Mouse (Mus musculus) right cerebral cortex, postnatal 14 days (tissue): ENCODE data around the gene Bcar3.

Experiments used
- DNase-seq: peaks from one replicate; pipeline ENCODE4 v3.0.0; 2022

The Bcar3 gene

DNA sequence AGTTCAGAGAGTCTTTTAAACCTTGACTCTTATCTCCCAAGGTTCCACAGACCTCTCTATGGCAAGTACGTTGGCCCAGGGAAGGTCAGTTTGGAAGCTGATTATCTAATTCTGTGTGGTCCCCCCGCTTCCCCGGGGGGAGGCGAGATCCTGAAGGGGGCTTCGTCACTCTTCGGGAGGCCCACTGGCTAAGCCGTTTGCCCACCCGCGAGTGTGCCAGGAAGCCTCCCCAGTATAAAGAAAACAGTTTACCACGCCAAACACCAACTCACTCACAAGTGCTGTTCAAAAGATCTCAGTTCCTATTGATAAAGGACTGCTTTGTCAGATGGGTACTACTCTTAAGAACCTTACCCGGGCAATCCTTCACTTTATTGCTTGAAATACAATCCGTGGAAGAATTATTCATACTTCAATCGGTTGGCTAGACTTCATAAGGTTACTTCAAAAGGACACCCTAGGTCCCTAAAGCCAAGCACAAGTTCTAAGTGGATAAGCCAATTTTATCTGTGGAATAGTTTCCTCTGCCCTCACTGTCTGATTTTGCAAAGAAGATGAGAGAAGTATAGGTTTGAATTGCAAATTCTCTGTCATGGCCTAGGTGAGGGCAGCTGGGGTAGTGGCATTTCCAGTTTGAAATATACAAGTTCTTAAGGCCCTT, 127.2 kb downstream of the Bcar3 start:
- DNase-seq = no peak

DNA sequence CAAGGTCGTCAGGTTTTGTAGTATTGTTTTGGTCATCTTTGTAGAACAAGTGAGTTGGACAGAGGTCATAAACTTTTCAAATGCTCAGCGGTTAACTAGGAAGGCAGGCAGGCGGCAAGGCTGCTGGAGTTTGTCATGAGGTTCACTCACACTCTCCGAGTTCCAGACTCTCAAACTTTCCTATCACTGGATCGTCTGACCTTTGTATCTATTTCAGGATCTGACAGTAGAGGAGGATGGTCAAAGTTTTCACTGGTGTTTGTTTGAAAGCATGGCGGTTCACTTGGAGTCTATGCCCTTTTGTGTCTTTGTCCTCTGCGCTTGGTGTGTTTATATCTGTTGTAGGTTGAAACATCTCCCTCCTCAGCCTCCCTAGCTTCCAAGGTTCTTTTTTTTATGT, 127.9 kb downstream of the Bcar3 start:
- DNase-seq = no peak

DNA sequence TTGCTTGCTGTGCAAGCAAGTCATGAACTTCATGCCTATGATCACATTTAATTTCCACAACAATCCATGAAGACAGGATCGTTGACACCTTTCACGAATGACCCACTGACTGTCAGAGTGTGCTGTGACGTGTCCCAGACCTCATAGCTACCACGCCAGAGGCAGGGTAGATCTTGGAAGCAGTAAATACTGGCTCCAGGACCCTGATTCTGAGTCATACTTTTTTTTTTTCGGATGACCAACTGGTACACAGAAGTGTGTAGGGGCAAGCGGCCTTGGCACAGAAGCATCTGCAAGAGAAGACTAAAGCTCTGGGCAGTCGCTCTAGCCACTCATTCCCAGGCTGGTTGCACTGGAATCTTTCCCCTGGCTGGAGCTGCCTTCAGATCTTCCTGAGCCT, 128.3 kb downstream of the Bcar3 start:
- no peak for DNase-seq

DNA sequence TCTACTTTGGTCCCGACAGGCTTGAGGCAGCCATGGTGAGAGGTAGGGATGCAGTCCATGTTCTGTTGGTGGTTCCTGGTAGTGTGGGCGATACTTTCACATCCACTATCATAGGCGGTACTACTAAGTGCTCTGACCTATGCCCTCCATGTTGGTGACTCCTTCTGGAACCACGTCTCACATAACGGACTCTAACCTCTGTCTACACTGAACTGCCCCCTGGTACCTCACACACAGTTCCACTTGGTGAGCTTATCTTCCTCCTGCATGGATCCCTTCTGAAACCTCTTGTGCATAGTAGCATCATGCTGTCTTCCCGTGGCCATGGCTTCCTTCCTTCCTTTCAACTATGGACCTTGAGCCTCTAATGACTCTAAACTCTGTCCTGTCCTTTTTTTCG, 129.7 kb downstream of the Bcar3 start:
- no peak for DNase-seq

DNA sequence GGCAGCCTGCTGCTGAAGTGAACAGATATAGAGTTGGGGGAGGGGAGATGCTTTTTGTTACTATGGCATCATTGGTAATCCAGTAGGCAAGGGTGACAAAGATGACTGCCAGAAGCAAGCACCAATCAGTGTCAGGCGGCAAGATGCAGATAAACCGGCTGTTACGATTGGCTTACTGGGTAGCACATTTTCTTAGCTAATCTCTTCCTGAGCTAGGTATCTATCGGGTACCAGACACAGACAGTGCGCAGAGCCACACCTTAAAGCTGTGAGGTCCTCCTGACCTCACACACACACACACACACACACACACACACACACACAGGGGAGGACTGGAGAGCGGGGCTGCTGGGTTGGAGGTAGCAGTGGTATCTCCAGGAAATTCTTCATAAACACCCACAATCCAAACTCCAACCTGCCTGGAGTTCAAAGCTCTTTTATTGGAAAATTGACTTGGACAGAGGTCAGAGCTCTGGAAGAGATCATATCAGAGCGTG, 134.4 kb downstream of the Bcar3 start:
- no peak for DNase-seq

DNA sequence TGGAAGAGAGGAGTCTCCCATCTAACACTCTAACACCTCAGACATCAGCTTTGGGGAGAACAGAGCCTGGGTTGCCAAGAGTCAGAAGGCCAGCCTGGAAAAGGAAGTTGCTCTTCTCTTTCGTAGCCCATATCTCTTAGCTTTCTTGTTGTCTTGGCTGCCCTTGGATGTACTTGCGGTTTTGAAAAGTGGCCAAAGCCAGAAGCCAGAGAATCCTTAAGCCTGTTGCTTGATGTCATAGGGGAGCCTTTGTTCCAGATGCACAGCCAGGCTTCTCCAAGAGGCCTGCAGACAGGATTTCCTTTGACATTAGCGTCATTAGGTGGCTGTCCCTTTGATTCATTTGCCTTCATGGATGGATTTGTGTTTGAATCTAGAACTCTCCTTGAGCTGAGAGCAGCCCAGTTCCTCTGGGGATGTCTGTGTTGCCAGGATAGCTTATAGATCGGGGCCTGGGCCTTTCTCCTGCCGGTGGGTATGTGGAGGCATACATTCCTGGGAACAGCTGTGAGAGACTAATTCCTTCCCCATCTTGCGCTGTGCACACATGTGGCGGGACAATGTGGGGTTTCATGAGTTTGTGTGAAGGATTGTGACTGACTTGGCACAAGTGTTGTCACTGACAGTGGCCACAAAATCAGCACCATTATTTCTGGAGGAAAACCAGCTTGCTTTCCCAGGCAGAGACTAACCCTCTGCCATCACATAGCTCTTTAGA, 137.0 kb downstream of the Bcar3 start:
- DNase-seq = no peak

DNA sequence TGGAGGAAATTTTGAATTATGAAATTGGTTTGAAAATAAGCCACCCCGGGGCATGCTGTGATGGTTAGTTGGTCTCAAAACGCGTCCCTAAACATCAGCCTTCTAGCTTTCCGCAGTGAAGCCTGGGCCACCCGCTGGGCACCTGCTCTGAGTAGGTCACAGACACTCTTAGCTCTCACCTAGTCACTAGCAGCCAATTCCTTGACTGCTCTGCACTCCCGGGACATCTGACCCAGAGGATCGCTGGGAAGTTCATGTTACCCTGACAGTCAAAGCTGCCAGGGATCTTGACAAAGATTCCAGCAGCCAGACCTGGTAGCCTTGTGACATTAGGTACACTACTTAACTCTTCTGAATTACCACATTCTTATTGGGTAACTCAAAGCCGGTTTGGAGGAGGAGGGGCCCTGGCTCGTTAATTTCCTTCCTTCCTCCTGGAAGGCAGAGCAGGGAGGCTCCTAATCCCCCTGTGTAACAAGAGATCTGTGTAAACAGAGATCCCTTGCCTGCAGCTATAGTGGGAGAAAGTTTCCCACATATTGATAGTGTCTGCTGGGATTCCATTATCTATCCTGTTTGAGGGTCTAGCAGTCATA, 139.0 kb downstream of the Bcar3 start:
- DNase-seq = no peak

DNA sequence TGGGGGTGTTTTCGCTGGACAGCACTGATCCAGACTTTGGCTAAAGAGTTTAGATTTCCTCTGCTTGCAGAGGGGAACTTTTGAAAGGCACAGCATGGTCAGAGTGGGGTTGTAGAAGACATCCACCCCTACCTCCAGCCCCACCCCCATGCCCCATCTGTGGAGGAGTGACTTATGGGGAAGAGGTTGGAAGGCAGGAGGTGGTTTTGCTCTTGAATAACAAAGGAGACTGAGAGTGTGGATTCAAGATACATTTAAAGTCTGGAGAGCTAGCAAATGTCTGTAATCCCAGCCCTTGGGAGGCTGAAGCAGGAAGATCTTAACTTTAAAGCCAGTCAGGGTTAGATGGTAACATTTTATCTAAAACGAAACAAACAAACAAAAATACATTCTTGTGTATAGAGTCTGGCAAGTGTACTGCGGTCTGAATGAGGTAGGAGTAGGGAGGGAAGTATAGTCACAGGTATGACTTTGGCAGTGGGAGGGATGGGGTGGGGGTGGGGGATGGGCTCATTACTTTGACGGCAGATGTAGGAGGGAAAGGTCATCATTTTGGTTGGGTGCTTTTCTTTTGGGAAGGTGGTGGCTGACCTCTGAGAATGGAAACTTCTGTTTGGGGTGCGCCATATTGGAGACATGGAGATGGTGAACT, 140.2 kb downstream of the Bcar3 start:
- DNase-seq = no peak

DNA sequence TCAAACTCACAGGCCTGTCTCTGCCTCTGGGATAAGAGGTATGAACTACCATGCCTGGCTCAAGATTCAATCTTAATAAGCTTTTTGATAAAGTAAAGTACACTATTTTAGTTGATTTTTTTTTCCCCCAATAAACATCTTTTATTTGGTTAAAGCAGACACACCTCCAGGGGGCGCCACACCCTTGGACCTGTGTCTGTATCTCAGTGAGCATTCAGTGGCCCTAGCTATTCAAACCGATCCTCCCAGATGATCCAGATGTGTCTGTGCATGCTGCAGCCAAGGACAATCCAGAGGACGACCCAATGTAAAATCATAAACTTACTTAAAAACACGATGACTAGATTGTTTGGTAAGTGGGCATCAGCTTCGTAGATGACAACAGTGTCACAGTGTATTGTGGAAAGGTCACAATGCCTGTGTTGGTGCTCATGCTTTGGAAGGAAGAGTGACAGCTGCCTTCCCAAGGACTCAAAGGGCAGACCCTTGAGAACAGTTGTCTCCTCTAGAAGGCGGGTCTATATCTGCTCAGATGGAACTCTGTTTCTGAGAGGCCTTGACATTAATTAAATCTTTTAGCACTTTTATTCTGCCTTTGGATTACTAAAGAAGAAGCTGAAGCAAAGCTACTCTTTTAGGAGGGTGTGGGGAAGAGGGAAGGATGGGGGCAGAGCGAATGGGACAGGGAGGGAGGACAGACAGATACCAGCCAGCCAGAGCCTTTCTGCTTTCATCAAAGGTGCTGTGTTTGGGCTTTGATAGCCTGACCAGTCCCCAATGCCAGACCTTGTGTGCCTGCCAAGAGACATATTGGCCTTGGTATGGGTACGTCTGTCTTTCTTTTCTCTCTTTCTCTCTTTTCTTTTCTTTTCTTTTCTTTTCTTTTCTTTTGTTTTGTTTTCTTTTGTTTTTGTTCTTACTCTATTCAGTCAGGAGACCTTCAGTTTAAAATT, 141.3 kb downstream of the Bcar3 start:
- no peak for DNase-seq

DNA sequence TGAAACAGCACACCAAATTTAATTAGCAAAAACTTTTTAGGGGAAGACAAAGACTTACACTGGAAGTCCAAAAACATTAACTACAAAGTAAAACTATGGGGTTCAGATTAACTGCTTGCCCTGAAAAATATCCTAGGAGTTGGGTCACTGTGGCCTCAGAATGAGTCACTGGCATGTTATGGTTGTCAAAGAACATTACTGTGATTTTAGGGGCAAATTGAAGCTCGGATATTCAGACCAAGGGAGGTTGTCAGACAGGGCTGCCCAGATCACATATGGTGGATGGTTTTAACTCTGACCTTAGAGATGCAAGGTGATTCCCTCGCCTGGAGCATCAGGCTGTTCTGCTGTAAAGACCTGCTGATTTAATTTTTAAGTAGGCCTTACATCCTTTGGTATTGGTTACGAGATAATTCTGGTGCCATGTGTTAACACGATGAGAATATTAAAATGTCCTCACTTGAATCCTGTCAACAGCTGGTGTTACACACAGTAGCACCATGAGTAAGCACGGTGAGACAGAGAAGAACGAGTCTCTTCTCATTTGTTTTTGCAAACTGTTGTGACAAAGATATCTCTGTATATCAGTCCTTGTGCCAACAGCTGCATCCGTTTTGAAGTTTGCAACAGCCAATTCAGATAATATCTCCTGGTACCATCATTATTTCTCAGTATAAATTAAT, 144.3 kb downstream of the Bcar3 start:
- no peak for DNase-seq

DNA sequence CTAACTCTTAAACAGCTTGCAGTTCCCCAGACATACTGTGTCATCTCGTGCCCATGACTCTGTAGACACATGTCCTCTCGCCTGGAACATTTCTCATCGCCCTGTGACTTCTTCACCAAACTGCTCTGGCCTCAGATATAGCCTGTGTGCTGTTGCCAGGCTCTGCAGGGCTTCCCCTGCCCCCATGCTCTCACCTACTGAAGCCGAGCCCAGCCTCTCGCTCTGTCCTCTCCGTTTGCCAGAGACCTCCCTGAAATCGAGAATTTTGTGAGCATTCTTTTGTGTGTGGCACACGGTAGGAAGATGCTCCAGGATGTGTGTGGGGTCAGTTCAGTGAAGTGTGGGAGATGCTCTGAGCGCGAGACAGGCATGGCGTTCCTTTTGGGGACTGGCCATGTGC, 151.8 kb downstream of the Bcar3 start:
- no peak for DNase-seq

DNA sequence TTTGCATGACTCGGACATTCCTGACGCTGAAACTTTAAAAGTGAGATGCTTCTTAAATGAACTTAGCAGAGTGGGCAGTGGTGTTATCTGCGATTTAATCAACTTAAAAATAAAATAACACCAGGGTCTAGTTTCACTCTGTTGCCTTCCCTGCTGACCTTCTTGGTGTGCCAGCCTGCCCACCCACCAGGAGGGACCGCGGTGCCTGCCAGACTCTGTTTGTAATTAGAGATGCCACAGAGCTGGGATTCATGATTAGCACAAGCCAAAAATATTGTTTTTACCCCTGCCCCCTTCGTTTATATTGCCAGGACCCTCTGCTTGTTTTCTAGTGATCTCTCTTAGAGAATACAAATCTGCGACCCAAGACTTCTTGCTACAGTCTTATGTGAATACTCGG, 152.7 kb downstream of the Bcar3 start:
- no peak for DNase-seq

DNA sequence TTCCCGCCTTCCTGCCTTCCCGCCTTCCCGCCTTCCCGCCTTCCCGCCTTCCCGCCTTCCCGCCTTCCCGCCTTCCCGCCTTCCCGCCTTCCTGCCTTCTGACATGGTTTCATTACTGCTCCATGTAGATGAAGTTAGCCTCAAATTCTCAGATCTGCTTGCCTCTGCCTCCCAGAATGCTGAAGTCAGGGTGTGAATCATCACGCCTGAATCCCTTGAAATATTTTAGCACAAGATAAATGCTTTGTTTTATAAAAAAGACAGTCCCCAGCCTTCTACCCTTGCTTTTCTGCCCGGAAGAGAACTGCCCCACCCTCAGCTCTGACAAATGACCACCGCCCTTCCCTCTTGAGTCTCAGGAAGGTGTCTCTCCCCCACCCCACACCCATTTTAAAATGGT, 154.3 kb downstream of the Bcar3 start:
- no peak for DNase-seq

DNA sequence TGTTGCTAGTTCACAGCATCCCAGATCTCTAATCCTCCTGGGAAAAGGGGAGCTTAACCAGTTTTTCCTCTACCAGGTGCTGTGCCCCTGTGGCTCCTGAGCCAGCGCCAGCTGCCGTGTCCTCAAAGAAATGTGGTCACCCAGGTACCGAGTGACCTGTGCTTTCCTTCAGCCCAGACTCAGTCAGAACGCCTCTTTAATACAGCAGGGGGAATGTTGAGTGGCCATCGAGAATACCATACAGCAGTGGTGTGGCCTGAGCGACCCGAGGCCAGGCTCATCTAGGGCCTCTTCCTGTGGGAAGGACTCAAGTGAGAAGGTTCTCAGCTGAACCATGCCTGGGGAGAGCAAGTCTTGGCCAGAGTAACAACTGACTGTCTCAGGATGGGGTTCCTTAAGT, 156.1 kb downstream of the Bcar3 start:
- no peak for DNase-seq

DNA sequence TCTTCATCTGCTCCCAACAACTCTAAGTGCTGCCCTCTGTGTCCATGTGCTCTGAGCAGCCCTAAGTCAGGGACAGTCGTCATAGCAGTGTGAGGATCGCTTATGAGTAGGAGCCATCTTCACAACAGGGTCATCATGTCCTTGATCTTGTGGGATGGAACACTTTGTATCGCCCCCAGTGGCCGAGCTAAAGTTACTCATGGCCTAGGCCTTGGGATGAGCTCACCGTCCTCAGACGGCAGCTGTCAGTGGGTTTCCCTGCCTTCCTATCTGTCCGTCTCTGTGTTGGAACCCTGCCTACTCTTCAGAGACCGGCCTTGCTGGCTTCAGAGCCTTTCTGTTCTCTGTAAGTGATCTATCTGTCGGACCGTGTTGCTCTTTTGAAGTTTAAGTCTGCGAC, 159.9 kb downstream of the Bcar3 start:
- DNase-seq = no peak

DNA sequence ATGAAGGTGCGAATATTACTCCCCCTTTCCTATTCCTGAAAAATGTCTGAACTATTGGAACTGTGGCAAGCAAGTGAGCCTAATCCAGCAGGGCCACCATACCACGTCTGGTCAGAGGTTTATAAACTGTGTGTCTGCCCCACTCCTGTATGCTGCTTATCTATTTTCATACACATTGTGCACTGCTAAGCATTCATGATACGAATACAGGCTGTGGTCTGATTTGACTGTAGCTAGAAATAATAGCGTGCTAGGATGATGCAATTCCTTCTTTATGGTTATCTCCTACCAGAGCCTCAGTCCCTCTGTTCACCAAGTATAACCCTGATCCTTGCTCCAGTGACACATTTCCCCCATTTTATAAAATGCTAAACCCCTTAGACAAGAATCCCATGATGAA, 162.2 kb downstream of the Bcar3 start:
- DNase-seq = no peak

DNA sequence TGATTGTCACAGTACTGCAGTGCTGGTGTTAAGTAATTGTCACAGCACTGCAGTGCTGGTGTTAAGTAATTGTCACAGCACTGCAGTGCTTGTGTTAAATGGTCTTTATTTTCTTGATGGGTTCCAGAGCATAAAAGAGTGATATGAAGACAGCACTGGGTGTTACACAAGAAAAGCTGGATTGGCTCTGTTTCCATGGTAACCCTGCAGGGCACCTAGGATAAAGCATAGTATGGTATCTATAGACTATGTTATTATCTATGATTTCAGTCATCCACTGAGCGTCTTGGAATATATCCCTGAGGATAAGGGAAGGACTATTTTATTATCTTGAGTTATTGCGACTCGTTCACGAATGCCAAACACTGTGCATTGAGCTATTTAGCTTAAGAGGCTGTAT, 162.9 kb downstream of the Bcar3 start:
- no peak for DNase-seq

DNA sequence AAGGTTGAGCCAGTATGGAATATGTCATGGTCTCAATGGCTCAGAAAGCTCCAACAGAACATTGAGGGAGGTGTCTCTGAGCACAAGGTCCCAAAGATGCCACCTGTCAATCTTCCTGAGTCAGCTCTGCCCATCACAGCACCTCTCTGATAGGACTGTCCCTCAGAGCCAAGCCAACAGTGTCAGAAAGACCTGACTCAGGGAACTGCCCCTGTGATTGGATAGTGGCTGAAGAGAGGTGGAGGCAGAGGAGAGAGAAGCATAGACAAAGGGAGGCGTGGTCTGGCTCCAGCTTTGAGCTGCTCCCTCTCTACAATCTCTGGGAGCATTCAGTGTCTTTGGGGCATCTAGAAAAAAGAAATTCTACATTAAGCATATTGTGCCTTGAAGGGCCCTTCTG, 163.8 kb downstream of the Bcar3 start:
- no peak for DNase-seq

DNA sequence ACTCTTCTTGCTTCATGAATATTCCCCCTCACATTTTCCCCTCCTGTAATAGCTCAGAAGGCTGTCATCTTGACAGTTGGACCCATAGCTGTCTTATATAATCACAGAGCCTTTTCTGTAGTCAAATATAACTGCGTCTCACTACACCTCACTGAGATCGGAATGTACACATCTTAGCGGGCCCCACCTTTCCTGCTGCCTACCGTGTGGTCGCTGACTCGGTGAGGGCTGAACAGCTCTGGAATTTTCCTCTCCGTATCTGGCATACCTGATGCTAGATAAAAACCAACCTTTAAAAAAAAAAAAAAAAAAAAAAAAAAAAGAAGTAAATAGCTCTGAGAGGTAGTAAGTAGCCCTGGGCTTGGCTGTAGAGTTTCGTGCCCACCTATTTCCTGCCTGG, 164.8 kb downstream of the Bcar3 start:
- DNase-seq = no peak

DNA sequence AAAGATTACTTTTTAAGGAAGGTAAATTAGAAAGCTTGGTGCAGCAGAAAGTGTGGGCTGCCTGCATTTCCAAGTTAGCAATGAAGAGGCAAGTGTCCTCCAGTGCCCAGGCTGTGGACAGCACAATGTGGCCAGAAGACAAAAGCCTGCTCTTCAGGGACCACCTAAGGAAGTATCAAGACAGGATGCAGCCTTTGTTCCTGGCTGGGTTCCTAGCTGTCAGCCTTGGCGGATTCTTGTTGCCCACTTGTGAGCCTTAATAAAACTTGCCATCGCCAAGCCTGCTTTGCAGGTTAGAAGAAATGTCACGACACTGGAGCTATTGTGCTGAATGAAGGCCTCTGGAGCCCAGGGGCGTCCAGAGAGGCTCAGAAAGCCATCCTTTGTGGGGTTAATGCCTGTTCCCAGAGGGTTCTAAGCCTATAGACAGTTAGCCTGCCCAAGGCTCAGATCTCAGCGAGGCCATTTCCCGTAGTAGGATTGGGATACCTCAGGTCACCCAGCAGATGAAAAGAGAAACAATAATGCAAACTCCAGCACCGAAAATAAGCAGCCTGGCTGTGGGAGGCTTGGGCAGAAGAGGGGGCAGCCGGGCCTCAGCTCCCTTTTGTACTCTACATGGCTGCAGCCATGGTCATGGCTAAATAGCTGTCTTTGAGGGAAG, 167.0 kb downstream of the Bcar3 start:
- no peak for DNase-seq

DNA sequence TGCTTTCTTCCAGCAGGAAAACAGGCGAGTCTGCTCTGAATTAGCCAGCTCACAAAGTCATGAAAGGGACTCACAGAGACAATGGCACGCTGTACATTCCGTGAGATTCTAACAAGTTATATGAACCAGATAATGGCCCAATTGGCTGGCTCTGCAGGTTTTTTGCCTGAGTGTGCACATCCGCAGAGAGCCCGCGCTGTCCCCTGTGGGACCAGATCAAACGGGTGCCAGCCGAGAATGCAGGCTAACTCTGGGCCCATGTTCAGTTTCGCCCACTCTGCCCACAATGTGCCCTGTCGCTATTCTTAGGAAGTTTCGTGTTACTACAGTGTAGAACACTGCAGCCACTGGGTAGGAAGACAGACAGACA, 167.6 kb downstream of the Bcar3 start:
- DNase-seq = no peak
